Mouse (Mus musculus) intestine, embryonic 15.5 days (tissue): ENCODE data around the gene Cd37. TPM values are rescaled to one million over a fixed set of nuclear protein-coding genes. Genes with fewer than 3 reads are reported as not detected.

ENCODE experiments used
- ATAC-seq: fragments of 200-750 bp; cut with Nextera tagmentation; 2 replicates; pipeline ENCODE4 v1.8.0; 2017; ENCODE audit warnings: moderate TSS enrichment, moderate library complexity
- H3K27ac ChIP-seq: fragments of 300-500 bp; sonication (generic); 2 replicates; pipeline ENCODE4 v1.5.1; 2015; ENCODE audit warnings: mild to moderate bottlenecking, inconsistent platforms
- H3K27me3 ChIP-seq: fragments of 300-500 bp; sonication (generic); replicated peaks from 2 replicates; pipeline ENCODE4 v1.6.1; 2015; ENCODE audit warnings: inconsistent platforms
- H3K36me3 ChIP-seq: fragments of 300-500 bp; sonication (generic); 2 replicates; pipeline ENCODE4 v1.6.1; 2015; ENCODE audit warnings: inconsistent platforms
- H3K4me1 ChIP-seq: fragments of 300-500 bp; sonication (generic); replicated peaks from 2 replicates; pipeline ENCODE4 v1.6.1; 2015; ENCODE audit warnings: inconsistent platforms
- H3K4me2 ChIP-seq: fragments of 300-500 bp; sonication (generic); replicated peaks from 2 replicates; pipeline ENCODE4 v1.6.1; 2015; ENCODE audit warnings: mild to moderate bottlenecking, inconsistent platforms
- H3K4me3 ChIP-seq: fragments of 300-500 bp; sonication (generic); replicated peaks from 2 replicates; pipeline ENCODE4 v1.5.1; 2015; ENCODE audit warnings: inconsistent platforms
- H3K9ac ChIP-seq: fragments of 300-500 bp; sonication (generic); 2 replicates; pipeline ENCODE4 v1.6.1; 2015; ENCODE audit warnings: inconsistent platforms
- H3K9me3 ChIP-seq: fragments of 300-500 bp; sonication (generic); 2 replicates; pipeline ENCODE4 v1.6.1; 2016; ENCODE audit warnings: inconsistent platforms
- WGBS: fragments of 180-500 bp; shearing (Covaris S2); methylation state at CpG from one replicate; pipeline ENCODE4 v1.1.7; 2015; 5-methylcytosine and 5-hydroxymethylcytosine counted together
- polyA plus RNA-seq: library from polyadenylated mRNA; unstranded; fragments of >200 nt; fragmentation: Nextera tagmentation; extraction: Ambion mirVana; gene quantifications from 2 replicates; pipeline ENCODE4 v1.2.1, GENCODE M21; 2015

Gene Cd37
- polyA plus RNA-seq, 1 experiment from 2014 or later: 3.5 TPM

GRCm38 (mm10) chr7:45233580-45234332 is 5.2 kb downstream of the Cd37 start:
- Histone ChIP-seq H3K4me1 (peaks cover 21% of the 10 kb centered on the region), H3K9ac (peak overlapping the region; percentile 26; the same call in 1 of the 2 replicates), H3K9me3 (no peaks in the 10 kb centered on the region), H3K36me3 (peaks cover 14% of the 10 kb centered on the region), H3K4me2 (peak overlapping the region; percentile 61), H3K27ac (0 out of 2 replicates have a peak overlapping the region, but pooled peaks have one; percentile 34), H3K4me3 (no peak overlapping the region), H3K27me3 (0 out of 2 replicates have a peak, but pooled peaks cover 1% of the 10 kb centered on the region)
- 0 out of 2 replicates have a peak, but pooled peaks have one; percentile 1 for ATAC-seq
- 35% methylated on average over 20 of the region's 20 CpGs for WGBS

GRCm38 (mm10) chr7:45232716-45233465 is 6.0 kb downstream of the Cd37 start:
- no peak overlapping the region for H3K9ac ChIP-seq
- WGBS: 67% methylated on average over 13 of the region's 13 CpGs
- H3K36me3 ChIP-seq: peaks cover 18% of the 10 kb centered on the region
- H3K4me2 ChIP-seq: no peak overlapping the region
- no peaks in the 10 kb centered on the region for H3K27me3 ChIP-seq
- H3K4me1 ChIP-seq: peaks cover 21% of the 10 kb centered on the region
- ATAC-seq: no peak
- no peaks in the 10 kb centered on the region for H3K9me3 ChIP-seq
- H3K27ac ChIP-seq: no peak overlapping the region
- no peak overlapping the region for H3K4me3 ChIP-seq

- no peak overlapping the region for H3K4me3 ChIP-seq
- peaks cover 18% of the 10 kb centered on the region for H3K36me3 ChIP-seq
- no peaks in the 10 kb centered on the region for H3K27me3 ChIP-seq
- peaks cover 21% of the 10 kb centered on the region for H3K4me1 ChIP-seq
- no peak overlapping the region for H3K27ac ChIP-seq
- H3K9ac ChIP-seq: no peak overlapping the region
- no peak for ATAC-seq
- WGBS: 79% methylated on average over 11 of the region's 11 CpGs
- H3K4me2 ChIP-seq: no peak overlapping the region
- H3K9me3 ChIP-seq: no peaks in the 10 kb centered on the region
Measured at GRCm38 (mm10) chr7:45231941-45232340, 7.0 kb downstream of the Cd37 start.

GRCm38 (mm10) chr7:45231192-45231591 is 7.7 kb downstream of the Cd37 start:
- WGBS: 84% methylated on average over 12 of the region's 12 CpGs
- no peak for ATAC-seq
- peaks cover 18% of the 10 kb centered on the region for H3K36me3 ChIP-seq
- no peaks in the 10 kb centered on the region for H3K27me3 ChIP-seq
- no peaks in the 10 kb centered on the region for H3K9me3 ChIP-seq
- H3K4me3 ChIP-seq: no peak overlapping the region
- H3K27ac ChIP-seq: no peak overlapping the region
- peaks cover 21% of the 10 kb centered on the region for H3K4me1 ChIP-seq
- no peak overlapping the region for H3K4me2 ChIP-seq
- no peak overlapping the region for H3K9ac ChIP-seq

GRCm38 (mm10) chr7:45229459-45230203 is 9.3 kb downstream of the Cd37 start:
- 80% methylated on average over 7 of the region's 7 CpGs for WGBS
- Histone ChIP-seq H3K4me2 (no peak overlapping the region), H3K36me3 (peaks cover 27% of the 10 kb centered on the region), H3K27me3 (no peaks in the 10 kb centered on the region), H3K4me3 (no peak overlapping the region), H3K4me1 (peaks cover 12% of the 10 kb centered on the region), H3K9me3 (no peaks in the 10 kb centered on the region), H3K27ac (no peak overlapping the region), H3K9ac (no peak overlapping the region)
- no peak for ATAC-seq

- Histone ChIP-seq H3K9ac (no peak overlapping the region), H3K27ac (no peak overlapping the region), H3K4me2 (no peak overlapping the region), H3K4me3 (no peak overlapping the region), H3K4me1 (peaks cover 6% of the 10 kb centered on the region), H3K9me3 (no peaks in the 10 kb centered on the region), H3K36me3 (peaks cover 27% of the 10 kb centered on the region), H3K27me3 (no peaks in the 10 kb centered on the region)
- 90% methylated on average over 8 of the region's 8 CpGs for WGBS
- no peak for ATAC-seq
Measured at GRCm38 (mm10) chr7:45229046-45229445, 9.9 kb downstream of the Cd37 start.

GRCm38 (mm10) chr7:45228548-45228947 is 10.4 kb downstream of the Cd37 start:
- Histone ChIP-seq H3K4me3 (no peak overlapping the region), H3K4me1 (peaks cover 1% of the 10 kb centered on the region), H3K36me3 (peaks cover 29% of the 10 kb centered on the region), H3K9ac (no peak overlapping the region), H3K9me3 (no peaks in the 10 kb centered on the region), H3K4me2 (no peak overlapping the region), H3K27me3 (no peaks in the 10 kb centered on the region), H3K27ac (no peak overlapping the region)
- ATAC-seq: no peak
- WGBS: 95% methylated on average over 18 of the region's 18 CpGs

- H3K9me3 ChIP-seq: no peaks in the 10 kb centered on the region
- H3K27me3 ChIP-seq: no peaks in the 10 kb centered on the region
- no peaks in the 10 kb centered on the region for H3K4me1 ChIP-seq
- H3K9ac ChIP-seq: no peak overlapping the region
- no peak overlapping the region for H3K4me2 ChIP-seq
- no peak overlapping the region for H3K4me3 ChIP-seq
- H3K27ac ChIP-seq: no peak overlapping the region
- peaks cover 40% of the 10 kb centered on the region for H3K36me3 ChIP-seq
- no peak for ATAC-seq
- WGBS: 94% methylated on average over 5 of the region's 5 CpGs
Measured at GRCm38 (mm10) chr7:45226421-45226820, 12.5 kb downstream of the Cd37 start.

GRCm38 (mm10) chr7:45224826-45225225 is 14.1 kb downstream of the Cd37 start:
- no peak for ATAC-seq
- no peak overlapping the region for H3K27ac ChIP-seq
- H3K36me3 ChIP-seq: peaks cover 45% of the 10 kb centered on the region; the same call in 1 of the 2 replicates
- no peaks in the 10 kb centered on the region for H3K4me1 ChIP-seq
- no peak overlapping the region for H3K4me3 ChIP-seq
- no peaks in the 10 kb centered on the region for H3K9me3 ChIP-seq
- 86% methylated on average over 7 of the region's 7 CpGs for WGBS
- H3K27me3 ChIP-seq: no peaks in the 10 kb centered on the region
- H3K4me2 ChIP-seq: no peak overlapping the region
- no peak overlapping the region for H3K9ac ChIP-seq

GRCm38 (mm10) chr7:45221680-45222079 is 17.2 kb downstream of the Cd37 start:
- no peaks in the 10 kb centered on the region for H3K9me3 ChIP-seq
- no peak overlapping the region for H3K4me2 ChIP-seq
- no peak for ATAC-seq
- no peak overlapping the region for H3K4me3 ChIP-seq
- H3K36me3 ChIP-seq: peaks cover 34% of the 10 kb centered on the region; the same call in 1 of the 2 replicates
- 73% methylated on average over 2 of the region's 2 CpGs for WGBS
- H3K27me3 ChIP-seq: no peaks in the 10 kb centered on the region
- H3K27ac ChIP-seq: no peak overlapping the region
- H3K9ac ChIP-seq: no peak overlapping the region
- peaks cover 16% of the 10 kb centered on the region for H3K4me1 ChIP-seq

- Histone ChIP-seq H3K4me2 (peak overlapping the region; percentile 84), H3K36me3 (peaks cover 14% of the 10 kb centered on the region; the same call in 1 of the 2 replicates), H3K9ac (peak overlapping the region; percentile 94), H3K27me3 (peaks cover 2% of the 10 kb centered on the region; the same call in 1 of the 2 replicates), H3K4me3 (peak overlapping the region; percentile 73), H3K27ac (peak overlapping the region; percentile 89), H3K9me3 (no peaks in the 10 kb centered on the region), H3K4me1 (peaks cover 19% of the 10 kb centered on the region)
- WGBS: 2% methylated on average over 13 of the region's 13 CpGs
- ATAC-seq: peak; percentile 85
Measured at GRCm38 (mm10) chr7:45216442-45217183, 22.3 kb downstream of the Cd37 start.
